Mouse (Mus musculus): ENCODE measurements around the gene Itgb6. TPM values are rescaled to one million over a fixed set of nuclear protein-coding genes. Genes with fewer than 3 reads are reported as not detected.

Gene Itgb6
- polyA plus RNA-seq (2012; rRNA removed; ENCODE audit: low replicate concordance) = 2.4 TPM in 1 of 2 replicates, not detected in the other

GRCm38 (mm10) chr2:60722514-60722913 lies at the start of gene Itgb6:
TSS of gene Itgb6 (minus strand) at chr2:60722643.

GRCm38 (mm10) chr2:60552902-60553682 lies 169.4 kb downstream of the Itgb6 start, which contains the start of gene Pla2r1:
TSS of gene Pla2r1 (minus strand) at chr2:60553308.

Other genes starting within 250 kb of the Itgb6 start
- gene Pla2r1, start 169.3 kb downstream of the Itgb6 start, polyA plus RNA-seq (2012; rRNA removed; ENCODE audit: low replicate concordance) = 4.5 and 11.0 TPM in 2 replicates
- 148 and 162 TPM in 2 replicates for gene Rbms1, start 240.5 kb upstream of the Itgb6 start, polyA plus RNA-seq (2012; rRNA removed; ENCODE audit: low replicate concordance)

Measured in subcutaneous adipose tissue, adult 2 months (tissue).